Mouse (Mus musculus): Measurements from ENCODE around the gene Ninl.

DNA sequence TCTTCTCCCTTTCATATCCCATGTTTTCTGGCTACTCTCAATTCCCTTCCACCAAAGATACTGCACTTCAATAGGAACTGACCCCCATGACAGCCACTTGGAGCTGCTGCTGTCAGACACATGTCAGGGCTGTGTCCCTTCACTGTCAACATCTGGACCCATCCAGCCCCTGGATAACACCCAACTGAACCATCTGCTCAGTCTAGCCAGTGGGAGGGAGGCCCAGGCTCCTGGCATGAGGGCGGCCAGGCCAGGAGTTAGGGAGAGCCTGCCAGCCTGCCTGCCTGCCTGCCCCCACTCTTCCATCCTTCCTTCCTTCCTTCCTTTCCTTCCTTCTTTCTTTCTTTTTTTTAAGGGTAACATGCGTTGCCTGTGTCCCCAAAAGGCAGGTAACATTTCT is 88.0 kb downstream of the Ninl start:
- TF ChIP-seq TAL1 (conservative IDR thresholded peaks at IDR 0.05; ENCODE audit: low read depth, low read length) (no peak), CTCF (IDR thresholded peaks at IDR 0.05; ENCODE audit: low read depth, low read length) (no peak)
